9 mouse cellular contexts compared by ENCODE assay signal in the genomic region with DNA sequence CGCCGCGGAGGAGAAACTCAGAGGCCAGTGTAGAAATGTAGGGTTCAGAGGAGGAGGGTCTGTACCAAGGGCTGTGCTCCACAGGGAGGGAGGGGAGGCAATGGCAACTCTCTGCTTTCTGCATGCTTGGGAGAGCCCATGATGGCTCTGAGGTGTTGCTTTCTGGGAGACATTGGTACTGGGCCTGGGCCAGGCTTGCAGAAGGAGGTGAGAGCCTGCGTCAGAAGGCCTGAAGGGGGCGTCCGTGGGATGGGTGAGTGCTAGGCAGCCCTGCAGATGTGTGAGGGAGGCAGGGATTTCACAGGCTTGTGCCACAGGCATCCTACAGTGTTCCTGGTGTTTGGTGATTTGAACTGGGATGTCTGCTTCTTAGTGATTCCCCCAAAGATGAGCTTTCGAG. TPM values are rescaled to one million over a fixed set of nuclear protein-coding genes. Genes with fewer than 3 reads are reported as not detected.
DNase-seq lines count a peak whose midpoint lies in the region; ATAC-seq and TF ChIP-seq lines count a peak whose summit lies in the region.
"Had no signal": no experiment of that assay in that cellular context is flagged by ENCODE, and none has a peak within 500 bp of the region (broad histone marks: within the 10 kb centered on the region; RNA-seq: fewer than 3 reads in every experiment).

No protein-coding gene starts in this region.

- no peaks in the 10 kb centered on the region for H3K36me3 ChIP-seq in hindbrain, embryonic 13.5 days
- H3K36me3 ChIP-seq in hindbrain, embryonic 12.5 days = no peaks in the 10 kb centered on the region
- no peaks in the 10 kb centered on the region for H3K36me3 ChIP-seq in midbrain, postnatal 0 days (ENCODE audit: insufficient read depth, low read length)
- no peaks in the 10 kb centered on the region for H3K36me3 ChIP-seq in midbrain, embryonic 15.5 days (replicated peaks)
- H3K36me3 ChIP-seq in thymus, adult 2 months (ENCODE audit: control insufficient read depth, insufficient read depth, low read length) = no peaks in the 10 kb centered on the region
- H3K36me3 ChIP-seq: midbrain, embryonic 12.5 days had no signal

- 64% methylated on average over 7 of the region's 7 CpGs for WGBS in hindbrain, embryonic 13.5 days
- WGBS in hindbrain, embryonic 12.5 days = 56% methylated on average over 7 of the region's 7 CpGs
- 62% methylated on average over 7 of the region's 7 CpGs for WGBS in midbrain, postnatal 0 days
- 65% methylated on average over 7 of the region's 7 CpGs for WGBS in midbrain, embryonic 15.5 days
- WGBS in thymus, adult 2 months = 89% methylated on average over 7 of the region's 7 CpGs

- H3K4me2 ChIP-seq in hindbrain, embryonic 13.5 days = no peak overlapping the region
- H3K4me2 ChIP-seq in hindbrain, embryonic 12.5 days (replicated peaks) = no peak overlapping the region
- no peak overlapping the region for H3K4me2 ChIP-seq in midbrain, postnatal 0 days (ENCODE audit: low read depth, low read length, poor library complexity, severe bottlenecking)
- no peak overlapping the region for H3K4me2 ChIP-seq in midbrain, embryonic 15.5 days
- H3K4me2 ChIP-seq: midbrain, embryonic 12.5 days had no signal

- peak; percentile 39 for TF ChIP-seq CTCF in midbrain, postnatal 0 days (IDR thresholded peaks at IDR 0.05)
- TF ChIP-seq CTCF in cortical plate, adult 2 months (IDR thresholded peaks at IDR 0.05; ENCODE audit: extremely low read depth, insufficient read depth, low read length) = no peak
- TF ChIP-seq CTCF in thymus, adult 2 months (IDR thresholded peaks at IDR 0.05; ENCODE audit: borderline replicate concordance, control insufficient read depth, extremely low read depth, insufficient read depth, low read length, poor library complexity) = no peak

- TF ChIP-seq POLR2A in cortical plate, adult 2 months (IDR thresholded peaks at IDR 0.05; ENCODE audit: extremely low read depth, insufficient read depth, low read length) = no peak
- TF ChIP-seq POLR2A in thymus, adult 2 months (IDR thresholded peaks at IDR 0.05; ENCODE audit: control insufficient read depth, extremely low read depth, insufficient read depth, low read length, poor library complexity) = no peak

- no peak for ATAC-seq in hindbrain, embryonic 13.5 days (ENCODE audit: low FRiP score)
- no peak for ATAC-seq in hindbrain, embryonic 12.5 days (ENCODE audit: low FRiP score)
- no peak for ATAC-seq in midbrain, postnatal 0 days (ENCODE audit: low FRiP score)
- ATAC-seq in midbrain, embryonic 15.5 days (replicated peaks) = no peak

- H3K4me1 ChIP-seq in hindbrain, embryonic 13.5 days (replicated peaks) = peaks cover 64% of the 10 kb centered on the region
- H3K4me1 ChIP-seq in hindbrain, embryonic 12.5 days = peaks cover 24% of the 10 kb centered on the region
- H3K4me1 ChIP-seq in midbrain, postnatal 0 days (ENCODE audit: insufficient read depth, low read length) = peaks cover 25% of the 10 kb centered on the region
- H3K4me1 ChIP-seq in midbrain, embryonic 15.5 days = peaks cover 41% of the 10 kb centered on the region
- peaks cover 23% of the 10 kb centered on the region for H3K4me1 ChIP-seq in cortical plate, adult 2 months (ENCODE audit: control insufficient read depth, insufficient read depth, low read length)
- peaks cover 8% of the 10 kb centered on the region; the same call in 1 of the 2 replicates for H3K4me1 ChIP-seq in thymus, adult 2 months (replicated peaks; ENCODE audit: control insufficient read depth, insufficient read depth, low read length)

- H3K9ac ChIP-seq in hindbrain, embryonic 13.5 days = peak overlapping the region; percentile 24; the same call in 1 of the 2 replicates
- no peak overlapping the region for H3K9ac ChIP-seq in hindbrain, embryonic 12.5 days
- H3K9ac ChIP-seq in midbrain, postnatal 0 days (replicated peaks; ENCODE audit: low read length, poor library complexity, severe bottlenecking) = no peak overlapping the region
- no peak overlapping the region for H3K9ac ChIP-seq in midbrain, embryonic 15.5 days
- H3K9ac ChIP-seq: midbrain, embryonic 12.5 days had no signal

- H3K4me3 ChIP-seq in hindbrain, embryonic 13.5 days = no peak overlapping the region
- H3K4me3 ChIP-seq in hindbrain, embryonic 12.5 days = no peak overlapping the region
- no peak overlapping the region for H3K4me3 ChIP-seq in midbrain, postnatal 0 days (ENCODE audit: low read depth, low read length)
- no peak overlapping the region for H3K4me3 ChIP-seq in midbrain, embryonic 15.5 days
- H3K4me3 ChIP-seq in cortical plate, adult 2 months (ENCODE audit: insufficient read depth, low read length) = no peak overlapping the region
- no peak overlapping the region for H3K4me3 ChIP-seq in thymus, adult 2 months (ENCODE audit: control insufficient read depth, insufficient read depth, low read length)
- H3K4me3 ChIP-seq: midbrain, embryonic 12.5 days had no signal

- no peaks in the 10 kb centered on the region for H3K27me3 ChIP-seq in hindbrain, embryonic 13.5 days
- H3K27me3 ChIP-seq in hindbrain, embryonic 12.5 days = no peaks in the 10 kb centered on the region
- H3K27me3 ChIP-seq in midbrain, postnatal 0 days (ENCODE audit: insufficient read depth, low read length) = no peaks in the 10 kb centered on the region
- no peaks in the 10 kb centered on the region for H3K27me3 ChIP-seq in midbrain, embryonic 15.5 days (replicated peaks)
- H3K27me3 ChIP-seq in thymus, adult 2 months (ENCODE audit: control insufficient read depth, insufficient read depth, low read length) = no peaks in the 10 kb centered on the region
- H3K27me3 ChIP-seq: midbrain, embryonic 12.5 days had no signal

- no peaks in the 10 kb centered on the region for H3K9me3 ChIP-seq in hindbrain, embryonic 13.5 days
- H3K9me3 ChIP-seq in hindbrain, embryonic 12.5 days (replicated peaks) = no peaks in the 10 kb centered on the region
- no peaks in the 10 kb centered on the region for H3K9me3 ChIP-seq in midbrain, postnatal 0 days (ENCODE audit: low read length)
- no peaks in the 10 kb centered on the region for H3K9me3 ChIP-seq in midbrain, embryonic 15.5 days
- H3K9me3 ChIP-seq: midbrain, embryonic 12.5 days had no signal

- DNase-seq in midbrain, postnatal 0 days (ENCODE audit: low spot score) = no peak
- peak; percentile 66 for DNase-seq in right cerebral cortex, postnatal 25 days
- DNase-seq in thymus, adult 2 months = no peak
- DNase-seq in urinary bladder, postnatal 4 days (ENCODE audit: low spot score in 2 of 2) = no peak

- no peak overlapping the region; the same call in 1 of the 2 replicates for H3K27ac ChIP-seq in hindbrain, embryonic 13.5 days
- no peak overlapping the region for H3K27ac ChIP-seq in hindbrain, embryonic 12.5 days
- H3K27ac ChIP-seq in midbrain, postnatal 0 days (ENCODE audit: low read depth, low read length) = no peak overlapping the region
- no peak overlapping the region for H3K27ac ChIP-seq in midbrain, embryonic 15.5 days
- H3K27ac ChIP-seq in cortical plate, adult 2 months (ENCODE audit: insufficient read depth, low read length) = peak overlapping the region; percentile 6; the same call in 1 of the 2 replicates
- no peak overlapping the region for H3K27ac ChIP-seq in thymus, adult 2 months (ENCODE audit: control insufficient read depth, insufficient read depth, low read length)
- H3K27ac ChIP-seq: midbrain, embryonic 12.5 days had no signal

RNA-seq across cellular contexts. Expression of a gene that starts 11.2 kb away (rescaled TPM):
- polyA plus RNA-seq in hindbrain, embryonic 13.5 days (2015; fragmentation: Nextera tagmentation; extraction: Ambion mirVana) = 126 and 132 TPM in 2 replicates
- 166 and 180 TPM in 2 replicates for polyA plus RNA-seq in hindbrain, embryonic 12.5 days (2016; fragmentation: Nextera tagmentation; extraction: Ambion mirVana)
- total RNA-seq in midbrain, postnatal 0 days (2014; rRNA removed) = 88.5 and 101 TPM in 2 replicates
- polyA plus RNA-seq in midbrain, postnatal 0 days (2015; fragmentation: Nextera tagmentation; extraction: Ambion mirVana) = 106 and 130 TPM in 2 replicates
- polyA plus RNA-seq in midbrain, embryonic 15.5 days (2015; fragmentation: Nextera tagmentation; extraction: Ambion mirVana) = 144 and 152 TPM in 2 replicates
- 38.2 and 38.3 TPM in 2 replicates for polyA plus RNA-seq in cortical plate, adult 2 months (2012; rRNA removed)
- polyA plus RNA-seq in thymus, adult 2 months (2012; rRNA removed) = 40.9 and 55.1 TPM in 2 replicates
